Mouse (Mus musculus) forebrain, embryonic 14.5 days (tissue): ENCODE measurements at regions not wholly inside any gene's neighbourhood (a gene's known extent, or its start where the extent isn't known, plus 50 kb on each side); places are given as distances from the start of the nearest gene placed in this dataset.

Experiments
- ATAC-seq: fragments of 200-750 bp; cut with Nextera tagmentation; 2 replicates; pipeline ENCODE4 v1.8.0; 2017; ENCODE audit warnings: mild to moderate bottlenecking, moderate library complexity
- DNase-seq: peaks from one replicate; pipeline ENCODE4 v3.0.0-alpha.2; 2015; ENCODE audit warnings: low spot score
- H3K27ac ChIP-seq: fragments of 300-500 bp; sonication (generic); 2 replicates; pipeline ENCODE4 v1.5.1; 2014; ENCODE audit warnings: low read depth, mild to moderate bottlenecking, control low read depth, low read length, moderate library complexity
- H3K27me3 ChIP-seq: fragments of 300-500 bp; sonication (generic); replicated peaks from 2 replicates; pipeline ENCODE4 v1.6.1; 2014; ENCODE audit warnings: low read length, control low read depth, mixed read lengths; ENCODE audit not compliant: control insufficient read depth, insufficient read depth
- H3K36me3 ChIP-seq: fragments of 300-500 bp; sonication (generic); 2 replicates; pipeline ENCODE4 v1.6.1; 2014; ENCODE audit warnings: low read length, control low read depth; ENCODE audit not compliant: control insufficient read depth, insufficient read depth
- H3K4me1 ChIP-seq: fragments of 300-500 bp; sonication (generic); 2 replicates; pipeline ENCODE4 v1.6.1; 2014; ENCODE audit warnings: antibody characterized with exemption, low read length, control low read depth; ENCODE audit not compliant: control insufficient read depth, insufficient read depth
- H3K4me2 ChIP-seq: fragments of 300-500 bp; sonication (generic); 2 replicates; pipeline ENCODE4 v1.6.1; 2014; ENCODE audit warnings: mild to moderate bottlenecking, control low read depth, low read length
- H3K4me3 ChIP-seq: fragments of 300-500 bp; sonication (generic); 2 replicates; pipeline ENCODE4 v1.5.1; 2014; ENCODE audit warnings: low read depth, low read length, control low read depth
- H3K9ac ChIP-seq: fragments of 300-500 bp; sonication (generic); 2 replicates; pipeline ENCODE4 v1.6.1; 2014; ENCODE audit warnings: mild to moderate bottlenecking, low read length, control low read depth, moderate library complexity
- H3K9me3 ChIP-seq: fragments of 300-500 bp; sonication (generic); replicated peaks from 2 replicates; pipeline ENCODE4 v1.6.1; 2016; ENCODE audit warnings: low read length, control low read depth, mixed read lengths; ENCODE audit not compliant: control insufficient read depth
- WGBS: fragments of 180-500 bp; shearing (Covaris S2); extraction: QIAGEN DNeasy Blood & Tissue Kit; methylation state at CpG from one replicate; pipeline ENCODE4 v1.1.7; 2014; 5-methylcytosine and 5-hydroxymethylcytosine counted together

DNA sequence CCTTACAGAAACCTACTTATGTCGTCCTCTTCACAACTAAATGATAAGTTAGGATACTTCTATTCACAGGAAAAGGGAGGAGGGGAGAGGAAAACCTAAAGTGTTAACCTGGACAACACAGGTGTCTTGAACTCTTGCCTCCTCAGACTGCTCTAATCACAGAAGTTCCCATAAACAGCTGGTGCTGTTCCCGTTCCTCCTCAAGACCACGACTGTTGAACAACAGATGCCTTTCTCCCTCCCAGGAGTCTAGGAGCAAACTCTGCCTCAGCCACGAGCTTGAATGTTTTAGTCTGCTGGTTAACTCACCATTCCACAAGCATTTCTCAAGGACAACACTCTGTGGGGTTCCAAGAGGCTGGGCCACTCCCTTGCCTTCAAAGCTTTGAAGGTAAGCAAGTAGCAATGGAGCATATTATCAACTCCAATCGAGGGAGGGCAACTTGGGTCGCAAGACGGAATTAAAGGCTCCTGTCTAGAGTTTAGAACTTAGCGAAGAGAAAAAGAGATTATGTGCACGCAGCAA, 186.6 kb upstream of the Bcl6 start:
- Histone ChIP-seq H3K4me3 (no peak overlapping the region), H3K4me2 (no peak overlapping the region), H3K27me3 (no peaks in the 10 kb centered on the region), H3K36me3 (no peaks in the 10 kb centered on the region), H3K9ac (no peak overlapping the region), H3K4me1 (no peaks in the 10 kb centered on the region), H3K27ac (no peak overlapping the region), H3K9me3 (no peaks in the 10 kb centered on the region)
- DNase-seq: no peak
- ATAC-seq: no peak
- 82% methylated on average over 9 of the region's 9 CpGs for WGBS

DNA sequence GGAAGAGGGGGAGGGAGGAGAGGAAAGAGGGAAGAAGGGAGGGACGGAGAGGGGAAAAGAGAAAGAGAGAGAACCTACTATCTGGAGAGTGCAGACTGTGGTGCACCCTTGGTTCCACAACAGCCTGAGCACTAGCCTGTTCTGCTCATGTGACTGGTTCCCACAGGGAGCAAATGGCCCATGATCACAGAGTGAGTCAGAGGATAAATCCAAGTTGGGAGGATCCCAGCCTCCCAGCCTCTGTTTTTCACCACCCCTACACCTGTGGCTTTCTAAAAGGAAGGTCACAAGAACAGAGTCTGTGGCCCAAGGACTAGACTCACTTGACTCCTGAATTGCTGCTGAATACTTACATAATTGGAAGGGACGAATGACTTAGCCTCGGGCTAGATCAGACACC, 185.9 kb upstream of the Bcl6 start:
- Histone ChIP-seq H3K4me1 (no peaks in the 10 kb centered on the region), H3K27me3 (no peaks in the 10 kb centered on the region), H3K4me3 (no peak overlapping the region), H3K4me2 (no peak overlapping the region), H3K27ac (no peak overlapping the region), H3K9me3 (no peaks in the 10 kb centered on the region), H3K36me3 (no peaks in the 10 kb centered on the region), H3K9ac (no peak overlapping the region)
- DNase-seq (no peak), ATAC-seq (no peak)
- 88% methylated on average over 3 of the region's 3 CpGs for WGBS

DNA sequence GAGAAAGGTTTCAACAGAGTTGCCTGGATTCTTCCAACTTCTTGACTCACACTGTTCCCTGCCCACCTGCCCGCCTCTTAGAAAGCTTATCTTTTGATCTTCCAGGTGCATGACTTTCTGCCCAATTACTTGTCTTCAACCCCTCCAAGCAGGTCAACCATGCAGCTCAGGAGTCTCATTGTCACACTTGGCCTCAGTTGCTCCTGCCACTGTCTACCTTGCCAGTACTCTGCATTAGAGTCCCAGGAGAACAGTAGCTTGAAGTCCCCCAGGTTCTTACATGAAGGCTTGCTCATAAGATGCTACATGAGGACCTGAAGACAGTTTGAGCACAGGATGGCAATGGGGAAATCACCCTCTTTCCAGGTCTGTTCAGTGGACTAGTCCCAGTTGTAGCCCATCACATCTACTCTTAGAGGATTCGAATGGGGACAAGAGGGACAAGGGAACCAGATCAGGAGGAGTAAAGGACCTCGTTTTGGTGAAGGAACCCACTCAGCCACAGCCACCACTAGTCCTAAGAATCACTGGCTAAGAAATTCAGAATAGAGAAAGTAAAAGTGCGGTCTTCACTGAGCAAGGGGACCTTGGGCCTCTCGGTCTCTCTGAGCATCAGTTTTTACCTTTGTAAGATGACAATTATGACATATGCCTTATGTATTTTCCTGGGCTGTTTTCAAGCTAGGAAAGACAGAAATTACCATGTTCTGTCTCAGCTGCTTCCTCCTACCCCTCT, 185.3 kb upstream of the Bcl6 start:
- ATAC-seq: no peak
- 86% methylated on average over 5 of the region's 5 CpGs for WGBS

DNA sequence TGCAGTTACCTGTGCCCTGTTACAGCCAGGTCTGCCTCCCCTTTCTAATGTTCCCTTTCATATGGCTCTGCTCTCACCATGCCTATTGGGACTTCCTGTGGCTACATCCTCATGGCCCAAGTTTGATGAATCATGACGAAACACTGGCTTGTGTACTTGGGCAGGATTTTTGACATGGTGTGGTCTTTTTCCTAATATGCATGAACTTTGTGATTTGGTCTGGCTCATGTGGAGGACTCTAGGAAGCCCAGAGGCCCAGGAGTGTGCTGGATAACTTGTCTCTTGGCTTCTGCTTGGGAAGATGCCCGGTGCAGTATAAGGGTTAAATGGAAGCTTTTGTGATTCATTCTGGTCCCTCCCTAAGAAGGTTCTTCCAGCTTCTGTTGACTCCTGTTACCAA, 184.0 kb upstream of the Bcl6 start:
- DNase-seq (no peak), ATAC-seq (no peak)
- Histone ChIP-seq H3K27me3 (no peaks in the 10 kb centered on the region), H3K4me2 (no peak overlapping the region), H3K4me3 (no peak overlapping the region), H3K27ac (no peak overlapping the region), H3K9ac (no peak overlapping the region), H3K36me3 (no peaks in the 10 kb centered on the region), H3K9me3 (no peaks in the 10 kb centered on the region), H3K4me1 (no peaks in the 10 kb centered on the region)
- WGBS: 86% methylated on average over 2 of the region's 2 CpGs

More for the DNA sequence above, 185.3 kb upstream of the Bcl6 start:
- H3K4me1 ChIP-seq: no peaks in the 10 kb centered on the region
- no peaks in the 10 kb centered on the region for H3K36me3 ChIP-seq
- no peaks in the 10 kb centered on the region for H3K9me3 ChIP-seq
- H3K4me2 ChIP-seq: no peak overlapping the region
- no peak for DNase-seq
- H3K27me3 ChIP-seq: no peaks in the 10 kb centered on the region
- no peak overlapping the region for H3K9ac ChIP-seq
- no peak overlapping the region for H3K27ac ChIP-seq
- H3K4me3 ChIP-seq: no peak overlapping the region

DNA sequence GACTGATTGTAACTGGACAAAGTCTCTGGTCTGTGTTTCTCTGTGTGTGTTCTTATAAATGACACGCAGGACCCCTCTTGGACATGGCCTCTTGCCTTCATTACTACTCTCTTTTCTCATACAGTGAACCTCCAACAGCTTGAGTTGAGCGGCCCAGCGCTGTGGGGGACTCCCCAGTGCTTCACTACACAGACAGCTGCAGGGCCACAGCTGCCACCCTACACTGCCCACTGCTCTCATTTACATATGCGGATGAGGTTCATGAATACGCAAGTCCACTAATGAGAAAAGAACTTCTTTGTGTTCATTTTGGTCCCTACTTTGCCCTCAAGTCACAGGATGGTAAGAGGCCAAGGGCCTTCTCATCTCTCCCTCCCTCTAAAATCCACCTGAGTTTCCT, 183.4 kb upstream of the Bcl6 start:
- Histone ChIP-seq H3K9ac (no peak overlapping the region), H3K4me2 (no peak overlapping the region), H3K4me1 (no peaks in the 10 kb centered on the region), H3K4me3 (no peak overlapping the region), H3K27ac (no peak overlapping the region), H3K9me3 (no peaks in the 10 kb centered on the region), H3K27me3 (no peaks in the 10 kb centered on the region), H3K36me3 (no peaks in the 10 kb centered on the region)
- WGBS: 51% methylated on average over 5 of the region's 5 CpGs
- ATAC-seq (peak; percentile 72), DNase-seq (peak; percentile 33)

DNA sequence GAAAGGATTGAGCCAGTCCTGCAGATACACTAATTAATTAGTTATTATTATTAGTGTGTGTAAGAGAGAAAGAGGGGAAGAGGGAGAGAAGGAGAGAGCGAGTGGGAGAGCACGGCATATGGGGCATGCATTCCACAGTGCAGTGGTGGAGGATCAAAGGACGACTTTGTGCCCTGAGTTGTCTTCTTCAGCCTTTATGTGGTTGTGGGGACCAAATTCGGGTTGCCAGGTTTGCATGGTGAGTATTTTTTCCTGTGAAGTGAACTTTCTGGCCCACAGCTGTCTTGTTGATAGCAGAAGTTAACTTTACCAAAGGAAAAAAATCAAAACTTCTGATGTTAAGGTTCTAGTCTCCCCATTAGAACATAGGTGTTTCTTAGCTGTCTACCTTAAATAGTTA, 182.5 kb upstream of the Bcl6 start:
- Histone ChIP-seq H3K27ac (no peak overlapping the region), H3K27me3 (no peaks in the 10 kb centered on the region), H3K4me3 (no peak overlapping the region), H3K36me3 (no peaks in the 10 kb centered on the region), H3K4me1 (no peaks in the 10 kb centered on the region), H3K9me3 (no peaks in the 10 kb centered on the region), H3K4me2 (no peak overlapping the region), H3K9ac (no peak overlapping the region)
- 75% methylated on average over 4 of the region's 4 CpGs for WGBS
- ATAC-seq (no peak), DNase-seq (no peak)

DNA sequence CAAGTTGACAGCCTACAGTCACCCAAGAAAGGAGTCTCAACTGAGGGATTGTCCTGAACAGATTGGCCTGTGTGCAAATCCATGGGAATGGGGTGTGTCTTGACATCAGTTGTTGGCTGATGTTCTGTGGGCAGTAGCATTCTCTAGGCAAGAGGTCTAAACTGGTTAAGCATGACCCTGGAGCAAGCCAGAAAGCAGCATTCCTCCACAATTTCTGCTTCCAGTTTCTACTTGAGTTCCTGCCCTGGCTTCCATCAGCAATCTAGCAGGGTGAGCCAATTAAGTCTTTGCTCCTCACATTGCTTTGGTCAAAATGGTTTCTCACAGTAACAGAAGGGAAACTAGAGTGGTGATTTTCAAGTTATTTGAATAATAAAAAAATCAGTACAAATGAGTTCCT, 177.8 kb upstream of the Bcl6 start:
- Histone ChIP-seq H3K4me3 (no peak overlapping the region), H3K36me3 (no peaks in the 10 kb centered on the region), H3K27ac (no peak overlapping the region), H3K9me3 (no peaks in the 10 kb centered on the region), H3K4me1 (no peaks in the 10 kb centered on the region), H3K9ac (no peak overlapping the region), H3K27me3 (no peaks in the 10 kb centered on the region), H3K4me2 (no peak overlapping the region)
- no peak for DNase-seq
- no peak for ATAC-seq

DNA sequence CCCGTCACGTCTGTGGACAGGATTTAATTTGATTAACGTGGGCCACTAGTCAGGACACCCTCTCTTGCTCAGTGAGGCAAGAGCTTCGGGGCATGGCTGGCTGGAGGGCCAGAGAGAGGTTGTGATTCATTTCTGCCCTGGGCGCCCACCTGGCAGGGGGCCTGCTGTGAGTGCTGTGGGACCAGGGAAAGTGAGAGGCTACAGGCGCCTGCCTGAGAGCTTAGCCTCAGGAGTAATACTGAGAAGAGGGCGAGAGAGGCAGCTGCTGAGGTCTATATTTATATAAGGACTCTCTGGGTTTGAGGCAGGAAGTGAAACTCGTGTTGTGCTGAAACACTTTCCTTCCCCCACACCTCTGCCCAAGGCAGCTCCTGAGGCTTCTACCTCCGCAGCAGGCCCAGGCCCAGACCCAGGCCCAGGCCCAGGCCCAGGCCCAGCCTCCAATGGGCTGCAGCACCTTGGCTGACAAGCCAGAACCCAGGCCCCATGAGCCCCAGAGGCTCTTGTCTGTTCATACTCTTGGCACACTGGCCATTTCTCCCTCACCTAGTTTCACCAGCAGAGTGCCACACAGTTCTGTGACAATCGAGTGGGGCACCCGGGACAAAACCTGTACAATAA, 176.9 kb upstream of the Bcl6 start:
- H3K27me3 ChIP-seq: no peaks in the 10 kb centered on the region
- 66% methylated on average over 11 of the region's 11 CpGs for WGBS
- no peak overlapping the region for H3K27ac ChIP-seq
- no peaks in the 10 kb centered on the region for H3K9me3 ChIP-seq
- no peaks in the 10 kb centered on the region for H3K4me1 ChIP-seq
- ATAC-seq (no peak), DNase-seq (no peak)
- H3K36me3 ChIP-seq: no peaks in the 10 kb centered on the region
- H3K4me2 ChIP-seq: no peak overlapping the region
- H3K9ac ChIP-seq: no peak overlapping the region
- no peak overlapping the region for H3K4me3 ChIP-seq

DNA sequence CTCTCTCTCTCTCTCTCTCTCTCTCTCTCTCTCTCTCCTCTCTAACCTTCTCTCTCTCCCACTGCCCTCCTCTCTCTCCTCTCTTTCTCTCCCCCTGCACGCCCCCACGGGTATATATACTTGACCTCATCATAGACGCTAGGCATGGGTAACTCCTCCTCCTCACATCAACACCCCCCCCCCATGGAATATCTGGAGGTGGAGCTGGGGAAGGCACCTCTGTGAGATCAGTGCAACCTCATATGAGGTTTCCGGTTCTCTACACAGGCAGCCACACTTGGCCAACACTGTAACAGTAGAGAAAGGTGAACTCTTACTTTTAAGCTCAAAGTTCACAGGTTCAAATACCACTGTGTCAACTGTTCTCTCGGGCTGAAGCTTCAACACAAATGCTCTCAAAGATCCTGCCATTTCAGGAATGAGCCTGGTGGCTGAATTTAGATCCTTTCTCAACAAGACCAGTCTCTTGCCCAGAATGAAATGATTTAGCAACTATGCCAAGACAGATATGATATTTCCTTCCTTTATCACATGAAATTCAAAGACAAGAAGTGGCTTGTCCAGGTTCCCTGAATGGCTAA, 172.1 kb upstream of the Bcl6 start:
- no peak for ATAC-seq
- H3K4me1 ChIP-seq: no peaks in the 10 kb centered on the region
- WGBS: 90% methylated on average over 5 of the region's 5 CpGs

More for the DNA sequence above, 172.1 kb upstream of the Bcl6 start:
- Histone ChIP-seq H3K27ac (no peak overlapping the region), H3K9ac (no peak overlapping the region), H3K4me3 (no peak overlapping the region), H3K4me2 (no peak overlapping the region), H3K27me3 (no peaks in the 10 kb centered on the region), H3K36me3 (no peaks in the 10 kb centered on the region), H3K9me3 (no peaks in the 10 kb centered on the region)
- no peak for DNase-seq
